Mouse (Mus musculus): ENCODE data around the gene Crxos. TPM values are rescaled to one million over a fixed set of nuclear protein-coding genes. Genes with fewer than 3 reads are reported as not detected.
A peak's percentile ranks its signal among the peaks of the same experiment; 100 is the strongest.

The Crxos gene
- total RNA-seq, 1 experiment from 2014 or later = not detected

GRCm38 (mm10) chr7:15919947-15920346 lies 37.5 kb downstream of the Crxos start:
- no peak for ATAC-seq (replicated peaks; ENCODE audit: low read depth, poor library complexity, severe bottlenecking)

- no peak for ATAC-seq (replicated peaks; ENCODE audit: low read depth, poor library complexity, severe bottlenecking)
These were observed 38.3 kb downstream of the Crxos start for GRCm38 (mm10) chr7:15920645-15921190.

- ATAC-seq (replicated peaks; ENCODE audit: low read depth, poor library complexity, severe bottlenecking) = peak; percentile 31
These were observed 39.4 kb downstream of the Crxos start for GRCm38 (mm10) chr7:15921796-15922195.

GRCm38 (mm10) chr7:15922220-15922773 lies 39.9 kb downstream of the Crxos start, which contains the start of gene Selenow:
TSS of gene Selenow (minus strand) at chr7:15922402.
- peak; percentile 95 for ATAC-seq (replicated peaks; ENCODE audit: low read depth, poor library complexity, severe bottlenecking)

- peak; percentile 95 for ATAC-seq (replicated peaks; ENCODE audit: low read depth, poor library complexity, severe bottlenecking)
These were observed 47.5 kb downstream of the Crxos start for GRCm38 (mm10) chr7:15929910-15930309.

- ATAC-seq (replicated peaks; ENCODE audit: low read depth, poor library complexity, severe bottlenecking) = no peak
These were observed 48.1 kb downstream of the Crxos start for GRCm38 (mm10) chr7:15930543-15930942.

- no peak for ATAC-seq (replicated peaks; ENCODE audit: low read depth, poor library complexity, severe bottlenecking)
These were observed 49.2 kb downstream of the Crxos start for GRCm38 (mm10) chr7:15931635-15932034.

GRCm38 (mm10) chr7:15933437-15934359 lies 51.3 kb downstream of the Crxos start:
- 0 out of 2 replicates have a peak, but pooled peaks have one; percentile 10 for ATAC-seq (replicated peaks; ENCODE audit: low read depth, poor library complexity, severe bottlenecking)

- ATAC-seq (replicated peaks; ENCODE audit: low read depth, poor library complexity, severe bottlenecking) = no peak
These were observed 55.1 kb downstream of the Crxos start for GRCm38 (mm10) chr7:15937491-15937890.

- no peak for ATAC-seq (replicated peaks; ENCODE audit: low read depth, poor library complexity, severe bottlenecking)
These were observed 56.2 kb downstream of the Crxos start for GRCm38 (mm10) chr7:15938621-15939020.

GRCm38 (mm10) chr7:15944311-15944710 lies 61.9 kb downstream of the Crxos start:
- ATAC-seq (replicated peaks; ENCODE audit: low read depth, poor library complexity, severe bottlenecking) = no peak

- ATAC-seq (replicated peaks; ENCODE audit: low read depth, poor library complexity, severe bottlenecking) = no peak
These were observed 62.8 kb downstream of the Crxos start for GRCm38 (mm10) chr7:15945211-15945610.

- ATAC-seq (replicated peaks; ENCODE audit: low read depth, poor library complexity, severe bottlenecking) = peak; percentile 71
These were observed 63.5 kb downstream of the Crxos start, which contains the start of gene Nop53 for GRCm38 (mm10) chr7:15945721-15946536. TSS of gene Nop53 (minus strand) at chr7:15946074.

- ATAC-seq (replicated peaks; ENCODE audit: low read depth, poor library complexity, severe bottlenecking) = no peak
These were observed 65.3 kb downstream of the Crxos start for GRCm38 (mm10) chr7:15947653-15948260.

- peak; percentile 59 for ATAC-seq (replicated peaks; ENCODE audit: low read depth, poor library complexity, severe bottlenecking)
These were observed 66.0 kb downstream of the Crxos start for GRCm38 (mm10) chr7:15948381-15948941.

- peak; percentile 16 for ATAC-seq (replicated peaks; ENCODE audit: low read depth, poor library complexity, severe bottlenecking)
These were observed 66.9 kb downstream of the Crxos start for GRCm38 (mm10) chr7:15949216-15949790.

- ATAC-seq (replicated peaks; ENCODE audit: low read depth, poor library complexity, severe bottlenecking) = no peak
These were observed 67.6 kb downstream of the Crxos start for GRCm38 (mm10) chr7:15950008-15950407.

GRCm38 (mm10) chr7:15952416-15952815 lies 70.0 kb downstream of the Crxos start:
- peak; percentile 13; the same call in 1 of the 2 replicates for ATAC-seq (replicated peaks; ENCODE audit: low read depth, poor library complexity, severe bottlenecking)

All from common myeloid progenitor, adult 5-6 weeks (primary cell).